Mouse (Mus musculus): ENCODE results near the gene Gpr18. TPM values are rescaled to one million over a fixed set of nuclear protein-coding genes. Genes with fewer than 3 reads are reported as not detected.

The Gpr18 gene
- polyA plus RNA-seq, 1 experiment = 0.26 TPM

DNA sequence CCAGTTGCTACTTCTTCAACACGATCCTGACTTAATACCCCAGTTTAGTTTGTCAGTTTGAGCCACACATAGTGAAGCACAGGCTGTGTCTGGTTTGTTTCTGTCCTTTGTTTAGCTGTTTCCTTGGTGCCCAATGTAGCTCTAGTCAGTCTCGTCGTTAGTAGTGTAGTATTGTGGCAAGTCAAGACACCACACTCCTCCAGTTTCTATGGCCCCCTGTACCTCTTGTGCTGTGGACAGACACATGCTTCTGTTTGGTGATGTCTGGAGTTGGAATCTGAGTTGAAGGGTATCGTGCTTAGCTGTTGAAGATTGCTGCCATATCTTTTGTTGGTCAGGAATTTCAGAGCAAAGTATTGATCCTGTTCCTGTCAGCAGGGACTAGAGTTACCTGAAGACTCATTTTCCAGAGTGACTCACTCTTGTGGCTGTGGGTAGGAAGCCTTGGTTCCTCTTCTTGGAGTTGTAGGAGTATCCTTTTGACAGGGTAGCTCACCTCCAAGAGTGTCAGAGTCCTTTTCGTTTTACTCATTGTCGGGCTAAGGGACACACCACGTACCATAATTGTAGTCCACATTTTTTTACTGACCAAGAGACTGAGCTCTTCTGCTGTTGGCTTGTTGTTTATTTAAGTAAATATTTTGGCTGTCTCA lies 15.3 kb upstream of the Gpr18 start:
- H3K27ac ChIP-seq (ENCODE audit: control insufficient read depth, insufficient read depth, low read depth, low read length) = no peak overlapping the region
- no peaks in the 10 kb centered on the region for H3K36me3 ChIP-seq (ENCODE audit: control insufficient read depth, insufficient read depth, low read length)
- TF ChIP-seq POLR2A (IDR thresholded peaks at IDR 0.05; ENCODE audit: control insufficient read depth, low read depth, low read length) (no peak), CTCF (IDR thresholded peaks at IDR 0.05; ENCODE audit: control insufficient read depth, insufficient read depth, insufficient replicate concordance, low read depth, low read length) (no peak)
- H3K4me1 ChIP-seq (ENCODE audit: control insufficient read depth, insufficient read depth, low read length) = no peaks in the 10 kb centered on the region
- H3K27me3 ChIP-seq (ENCODE audit: control insufficient read depth, insufficient read depth, low read length) = no peaks in the 10 kb centered on the region
- H3K4me3 ChIP-seq (ENCODE audit: control insufficient read depth, low read depth, low read length) = no peak overlapping the region

- TF ChIP-seq CTCF (IDR thresholded peaks at IDR 0.05; ENCODE audit: control insufficient read depth, insufficient read depth, insufficient replicate concordance, low read depth, low read length) = no peak
- TF ChIP-seq POLR2A (IDR thresholded peaks at IDR 0.05; ENCODE audit: control insufficient read depth, low read depth, low read length) = no peak
- Histone ChIP-seq H3K36me3 (ENCODE audit: control insufficient read depth, insufficient read depth, low read length) (no peaks in the 10 kb centered on the region), H3K27ac (ENCODE audit: control insufficient read depth, insufficient read depth, low read depth, low read length) (no peak overlapping the region), H3K4me3 (ENCODE audit: control insufficient read depth, low read depth, low read length) (no peak overlapping the region), H3K27me3 (ENCODE audit: control insufficient read depth, insufficient read depth, low read length) (no peaks in the 10 kb centered on the region), H3K4me1 (ENCODE audit: control insufficient read depth, insufficient read depth, low read length) (peaks cover 3% of the 10 kb centered on the region; the same call in 1 of the 2 replicates)
Observed at GRCm38 (mm10) chr14:121929243-121929951, 13.8 kb upstream of the Gpr18 start.

GRCm38 (mm10) chr14:121928375-121929137 lies 13.0 kb upstream of the Gpr18 start:
- Histone ChIP-seq H3K27me3 (ENCODE audit: control insufficient read depth, insufficient read depth, low read length) (no peaks in the 10 kb centered on the region), H3K4me3 (ENCODE audit: control insufficient read depth, low read depth, low read length) (no peak overlapping the region), H3K4me1 (ENCODE audit: control insufficient read depth, insufficient read depth, low read length) (peaks cover 3% of the 10 kb centered on the region), H3K36me3 (ENCODE audit: control insufficient read depth, insufficient read depth, low read length) (no peaks in the 10 kb centered on the region), H3K27ac (ENCODE audit: control insufficient read depth, insufficient read depth, low read depth, low read length) (no peak overlapping the region)
- TF ChIP-seq POLR2A (IDR thresholded peaks at IDR 0.05; ENCODE audit: control insufficient read depth, low read depth, low read length) (no peak), CTCF (IDR thresholded peaks at IDR 0.05; ENCODE audit: control insufficient read depth, insufficient read depth, insufficient replicate concordance, low read depth, low read length) (no peak)

GRCm38 (mm10) chr14:121927451-121927850 lies 11.9 kb upstream of the Gpr18 start:
- H3K36me3 ChIP-seq (ENCODE audit: control insufficient read depth, insufficient read depth, low read length) = no peaks in the 10 kb centered on the region
- H3K27ac ChIP-seq (ENCODE audit: control insufficient read depth, insufficient read depth, low read depth, low read length) = no peak overlapping the region
- TF ChIP-seq CTCF (IDR thresholded peaks at IDR 0.05; ENCODE audit: control insufficient read depth, insufficient read depth, insufficient replicate concordance, low read depth, low read length) = no peak
- TF ChIP-seq POLR2A (IDR thresholded peaks at IDR 0.05; ENCODE audit: control insufficient read depth, low read depth, low read length) = no peak
- no peaks in the 10 kb centered on the region for H3K27me3 ChIP-seq (ENCODE audit: control insufficient read depth, insufficient read depth, low read length)
- H3K4me1 ChIP-seq (ENCODE audit: control insufficient read depth, insufficient read depth, low read length) = peaks cover 3% of the 10 kb centered on the region
- H3K4me3 ChIP-seq (ENCODE audit: control insufficient read depth, low read depth, low read length) = no peak overlapping the region

DNA sequence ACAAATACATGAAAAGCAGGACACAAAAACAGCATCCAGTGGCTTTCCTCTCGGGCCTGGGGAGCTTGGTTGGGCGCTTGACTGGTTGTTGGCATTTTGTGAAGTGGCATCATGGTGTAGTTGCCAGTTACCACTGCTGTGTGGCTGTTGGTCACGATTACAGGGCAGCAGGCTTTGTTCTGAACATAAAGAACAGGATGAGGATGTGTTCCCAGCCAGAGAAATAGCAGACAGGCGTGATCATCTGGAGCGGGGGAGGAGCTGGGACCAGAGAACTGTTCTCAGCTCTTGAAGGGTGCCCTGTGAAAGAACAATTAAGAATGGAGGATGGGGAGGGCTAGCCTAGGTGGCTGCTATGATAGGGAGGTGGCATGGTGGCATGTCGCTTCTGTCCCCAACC lies 11.3 kb upstream of the Gpr18 start:
- no peaks in the 10 kb centered on the region for H3K27me3 ChIP-seq (ENCODE audit: control insufficient read depth, insufficient read depth, low read length)
- H3K4me1 ChIP-seq (ENCODE audit: control insufficient read depth, insufficient read depth, low read length) = peaks cover 3% of the 10 kb centered on the region
- no peaks in the 10 kb centered on the region for H3K36me3 ChIP-seq (ENCODE audit: control insufficient read depth, insufficient read depth, low read length)
- TF ChIP-seq CTCF (IDR thresholded peaks at IDR 0.05; ENCODE audit: control insufficient read depth, insufficient read depth, insufficient replicate concordance, low read depth, low read length) (no peak), POLR2A (IDR thresholded peaks at IDR 0.05; ENCODE audit: control insufficient read depth, low read depth, low read length) (no peak)
- H3K27ac ChIP-seq (ENCODE audit: control insufficient read depth, insufficient read depth, low read depth, low read length) = no peak overlapping the region
- no peak overlapping the region for H3K4me3 ChIP-seq (ENCODE audit: control insufficient read depth, low read depth, low read length)

DNA sequence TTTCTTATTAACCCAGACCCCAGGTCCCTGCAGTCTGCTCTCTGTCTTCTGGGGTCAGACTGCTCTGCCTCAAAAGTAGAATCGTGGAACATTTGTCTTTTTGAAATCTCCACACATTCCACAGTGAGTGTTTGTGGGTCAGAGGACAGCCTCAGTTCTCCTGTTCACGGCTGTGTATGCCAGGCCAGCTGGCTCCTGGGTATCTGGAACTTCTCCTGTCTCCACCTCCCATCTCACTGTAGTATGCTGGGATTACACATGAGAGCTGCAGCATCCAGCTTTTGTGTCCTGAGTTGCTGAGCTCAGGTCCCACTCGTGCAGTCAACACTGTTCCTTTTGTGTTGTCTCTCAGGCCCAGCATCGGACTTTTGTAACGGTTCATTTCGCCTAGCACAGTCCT lies 9.3 kb upstream of the Gpr18 start:
- Histone ChIP-seq H3K27me3 (ENCODE audit: control insufficient read depth, insufficient read depth, low read length) (no peaks in the 10 kb centered on the region), H3K4me3 (ENCODE audit: control insufficient read depth, low read depth, low read length) (no peak overlapping the region), H3K36me3 (ENCODE audit: control insufficient read depth, insufficient read depth, low read length) (no peaks in the 10 kb centered on the region), H3K27ac (ENCODE audit: control insufficient read depth, insufficient read depth, low read depth, low read length) (no peak overlapping the region), H3K4me1 (ENCODE audit: control insufficient read depth, insufficient read depth, low read length) (peaks cover 3% of the 10 kb centered on the region)
- TF ChIP-seq POLR2A (IDR thresholded peaks at IDR 0.05; ENCODE audit: control insufficient read depth, low read depth, low read length) (no peak), CTCF (IDR thresholded peaks at IDR 0.05; ENCODE audit: control insufficient read depth, insufficient read depth, insufficient replicate concordance, low read depth, low read length) (no peak)

DNA sequence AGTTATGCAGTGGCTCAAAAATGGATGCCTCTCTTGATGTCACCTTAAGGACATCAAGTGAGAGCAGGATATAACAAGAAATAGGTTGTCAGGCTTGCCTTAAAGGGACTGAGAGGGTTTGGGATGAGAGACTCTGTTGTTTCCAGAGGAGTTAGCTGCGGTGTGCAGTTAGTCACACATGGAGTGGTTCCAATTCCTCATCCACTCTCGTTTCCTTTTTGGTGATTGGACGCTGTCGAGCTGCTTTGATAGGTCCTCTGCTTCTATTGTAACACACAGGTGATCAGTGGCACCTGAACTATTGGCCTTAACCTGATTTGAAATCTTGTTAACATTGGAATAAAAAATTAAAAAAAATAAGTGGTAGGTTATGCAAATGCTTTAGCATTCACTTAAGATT lies 7.2 kb upstream of the Gpr18 start:
- no peaks in the 10 kb centered on the region for H3K36me3 ChIP-seq (ENCODE audit: control insufficient read depth, insufficient read depth, low read length)
- H3K4me1 ChIP-seq (ENCODE audit: control insufficient read depth, insufficient read depth, low read length) = peaks cover 3% of the 10 kb centered on the region
- no peak overlapping the region for H3K4me3 ChIP-seq (ENCODE audit: control insufficient read depth, low read depth, low read length)
- H3K27ac ChIP-seq (ENCODE audit: control insufficient read depth, insufficient read depth, low read depth, low read length) = no peak overlapping the region
- H3K27me3 ChIP-seq (ENCODE audit: control insufficient read depth, insufficient read depth, low read length) = no peaks in the 10 kb centered on the region
- TF ChIP-seq CTCF (IDR thresholded peaks at IDR 0.05; ENCODE audit: control insufficient read depth, insufficient read depth, insufficient replicate concordance, low read depth, low read length) (no peak), POLR2A (IDR thresholded peaks at IDR 0.05; ENCODE audit: control insufficient read depth, low read depth, low read length) (no peak)

All from testis, adult 2 months (tissue).